Mouse (Mus musculus) C2C12 (cell line): ENCODE measurements around the gene Iqgap1.

Experiments used
- CEBPB ChIP-seq: IDR thresholded peaks from one replicate; pipeline ENCODE4 v1.6.1; 2011; ENCODE audit warnings: low read depth, mild to moderate bottlenecking, control low read depth, moderate library complexity
- CTCF ChIP-seq: IDR thresholded peaks from one replicate; pipeline ENCODE4 v1.5.1; 2011; ENCODE audit not compliant: control insufficient read depth, insufficient read depth, insufficient read length
- MAX ChIP-seq: IDR thresholded peaks from one replicate; pipeline ENCODE4 v1.6.1; 2011; ENCODE audit warnings: mild to moderate bottlenecking, control low read depth
- MYOG ChIP-seq: IDR thresholded peaks from one replicate; pipeline ENCODE4 v1.6.1; 2011; ENCODE audit not compliant: control insufficient read depth, insufficient read length; ENCODE audit errors: extremely low read depth
- USF1 ChIP-seq: IDR thresholded peaks from one replicate; pipeline ENCODE4 v1.6.1; 2011; ENCODE audit warnings: low read depth, mild to moderate bottlenecking, control low read depth, moderate library complexity

GRCm38 (mm10) chr7:80696903-80697302, 128.9 kb downstream of the Iqgap1 start:
- no peak for TF ChIP-seq USF1
- no peak for TF ChIP-seq CTCF
- TF ChIP-seq MAX, result no peak
- no peak for TF ChIP-seq CEBPB
- TF ChIP-seq MYOG, result no peak
